Mouse (Mus musculus): ENCODE results near the gene Ccdc71l.

DNA sequence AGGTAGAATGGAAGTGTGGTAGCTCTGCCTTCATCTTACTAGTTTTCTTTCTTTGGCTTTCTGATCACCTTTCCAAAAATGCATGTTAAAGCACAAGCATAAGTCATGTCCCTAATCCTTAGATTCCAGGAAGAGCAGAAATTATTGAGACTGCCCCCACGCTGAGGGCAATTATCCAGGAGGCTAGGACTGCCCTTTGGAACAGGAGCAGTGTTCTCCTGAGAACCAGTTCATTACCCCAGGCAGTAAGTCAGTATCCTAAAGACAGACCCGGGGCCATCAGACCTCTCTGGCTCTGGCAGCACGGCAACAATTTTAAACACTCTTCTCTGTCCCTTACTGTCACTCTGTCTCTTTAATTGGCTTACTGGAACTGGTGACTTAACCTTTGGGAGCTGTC, 30.0 kb upstream of the Ccdc71l start:
- TF ChIP-seq GATA1 (IDR thresholded peaks at IDR 0.05; ENCODE audit: low read length) (no peak), TAL1 (IDR thresholded peaks at IDR 0.05; ENCODE audit: low read length) (no peak)

All from erythroblast, embryonic 14.5 days (primary cell).